Mouse (Mus musculus) bone marrow macrophage, adult 2 months (primary cell): ENCODE results near the gene Gpc4.

Experiments
- CTCF ChIP-seq: IDR thresholded peaks from 2 replicates; pipeline ENCODE4 v1.5.1; 2012; ENCODE audit warnings: low read depth, mild to moderate bottlenecking, low read length, moderate library complexity
- POLR2A ChIP-seq: IDR thresholded peaks from 2 replicates; pipeline ENCODE4 v1.6.1; 2012; ENCODE audit warnings: mild to moderate bottlenecking, low read depth, low read length, borderline replicate concordance

DNA sequence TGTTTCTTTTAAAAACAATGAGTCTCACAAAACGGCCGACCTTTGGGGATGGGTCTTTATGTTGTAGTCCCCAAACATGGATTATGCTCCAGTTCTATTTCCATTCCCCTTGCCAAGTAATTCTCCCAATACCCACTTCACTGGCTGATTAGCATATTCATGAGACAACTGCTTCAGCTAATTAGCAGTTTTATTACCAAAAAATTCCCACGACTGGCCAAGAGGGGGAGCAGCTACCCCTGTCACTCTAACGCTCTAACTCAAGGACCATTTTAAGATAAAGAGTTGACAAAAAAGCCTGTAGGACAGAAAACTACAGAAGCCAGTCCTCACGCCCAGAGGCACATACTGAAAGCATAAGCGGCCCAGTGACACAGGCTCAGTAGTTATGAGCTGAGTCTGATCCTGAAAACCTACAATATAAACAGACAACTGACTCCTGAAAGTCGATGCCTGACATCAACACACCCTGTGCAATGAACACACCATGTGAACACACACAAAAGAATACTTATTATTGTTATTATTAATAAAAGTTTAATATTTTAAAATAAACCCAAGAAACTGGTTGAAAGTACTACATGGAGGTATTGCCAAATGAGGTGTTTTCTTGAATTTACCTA is 77.2 kb downstream of the Gpc4 start:
- TF ChIP-seq CTCF, result no peak
- no peak for TF ChIP-seq POLR2A
